In genomic region chr2:32997081-32997480, GRCm38 (mm10) we compare ENCODE assay signal across 15 mouse cellular contexts. TPM values are rescaled to one million over a fixed set of nuclear protein-coding genes. Genes with fewer than 3 reads are reported as not detected.
DNase-seq lines count a peak whose midpoint lies in the region; ATAC-seq lines count a peak whose summit lies in the region.
"Had no signal": no experiment of that assay in that cellular context is flagged by ENCODE, and none has a peak within 500 bp of the region (broad histone marks: within the 10 kb centered on the region; RNA-seq: fewer than 3 reads in every experiment).

No protein-coding gene starts in this region.

- peak; percentile 58 for DNase-seq in cerebellum, adult 9-11 months
- peak; percentile 38 for DNase-seq in left cerebral cortex, postnatal 4 days
- DNase-seq in left cerebral cortex, adult 11 months (ENCODE audit: low spot score), result no peak
- peak; percentile 78 to 82 for DNase-seq in cerebellum, postnatal 14 days
- DNase-seq in thymus, postnatal 0 days (ENCODE audit: low spot score), result no peak
- DNase-seq in right cerebral cortex, adult 2 months (ENCODE audit: low spot score in 2 of 2), result no peak
- DNase-seq: adrenal gland, adult 8-10 months; adrenal gland, postnatal 36 days; gastrocnemius, adult 2 months; gastrocnemius, postnatal 25 days; kidney, adult 8-10 months had no signal

- no peak for ATAC-seq in cerebellum, adult (ENCODE audit: insufficient number of reproducible peaks, low FRiP score, low TSS enrichment)
- ATAC-seq: forebrain, embryonic 13.5 days; inflammation-experienced regulatory T-cells, adult 6 months; intestine, postnatal 0 days had no signal

- intact Hi-C loops in left cerebral cortex, postnatal 4 days (cut with DNase I), result no loop called here

RNA-seq across cellular contexts. Expression of gene Slc2a8, which starts 15.2 kb away (rescaled TPM):
- total RNA-seq in left cerebral cortex, postnatal 4 days (2021), result 10 to 100 TPM; 17.1 to 20.3 TPM
- polyA plus RNA-seq in thymus, postnatal 0 days (2015; fragmentation: Nextera tagmentation; extraction: Ambion mirVana), result 13.1 and 13.6 TPM in 2 replicates

RNA-seq across cellular contexts. Expression of gene Lrsam1, which starts 35.7 kb away (rescaled TPM):
- total RNA-seq in left cerebral cortex, postnatal 4 days (2021), result 10 to 100 TPM; 47.6 to 47.7 TPM
- 3.3 and 4.0 TPM in 2 replicates for polyA plus RNA-seq in thymus, postnatal 0 days (2015; fragmentation: Nextera tagmentation; extraction: Ambion mirVana)

RNA-seq across cellular contexts. Expression of gene Rpl12, which starts 35.7 kb away (rescaled TPM):
- total RNA-seq in left cerebral cortex, postnatal 4 days (2021), result 100 to 1,000 TPM; 200 to 215 TPM
- 269 and 272 TPM in 2 replicates for polyA plus RNA-seq in thymus, postnatal 0 days (2015; fragmentation: Nextera tagmentation; extraction: Ambion mirVana)

Comparison
In these comparisons a context has a peak if more than half of its experiments do, and no peak if none do; other contexts are left out.
1. DNase-seq: peak in cerebellum, adult 9-11 months (single experiment), left cerebral cortex, postnatal 4 days (single experiment) and cerebellum, postnatal 14 days (2 of 2); none in left cerebral cortex, adult 11 months (single experiment), thymus, postnatal 0 days (single experiment) and right cerebral cortex, adult 2 months (0 of 2).